In genomic region chr8:122265522-122265921, GRCm38 (mm10) we compare ENCODE assay signal across 26 mouse cellular contexts. TPM values are rescaled to one million over a fixed set of nuclear protein-coding genes. Genes with fewer than 3 reads are reported as not detected.
A peak's percentile ranks its signal among the peaks of the same experiment; 100 is the strongest.
DNase-seq lines count a peak whose midpoint lies in the region; ATAC-seq and TF ChIP-seq lines count a peak whose summit lies in the region.
"Had no signal": no experiment of that assay in that cellular context is flagged by ENCODE, and none has a peak within 500 bp of the region (broad histone marks: within the 10 kb centered on the region; RNA-seq: fewer than 3 reads in every experiment).

No protein-coding gene starts in this region.

- no peaks in the 10 kb centered on the region for H3K27me3 ChIP-seq in cerebellum, adult 2 months (ENCODE audit: control insufficient read depth, insufficient read depth, low read length)
- peaks cover 93% of the 10 kb centered on the region for H3K27me3 ChIP-seq in hindbrain, embryonic 10.5 days (ENCODE audit: insufficient read depth, poor library complexity, severe bottlenecking)
- peaks cover 33% of the 10 kb centered on the region for H3K27me3 ChIP-seq in hindbrain, embryonic 13.5 days
- H3K27me3 ChIP-seq in limb, embryonic 11.5 days (ENCODE audit: control insufficient read depth, insufficient read depth, low read length), result 0 out of 2 replicates have a peak, but pooled peaks cover 2% of the 10 kb centered on the region
- H3K27me3 ChIP-seq: forebrain, embryonic 15.5 days; Patski had no signal

- ATAC-seq in cerebellum, adult (ENCODE audit: insufficient number of reproducible peaks, low FRiP score, low TSS enrichment), result no peak
- no peak for ATAC-seq in hindbrain, embryonic 13.5 days (ENCODE audit: low FRiP score)
- ATAC-seq in limb, embryonic 11.5 days (ENCODE audit: insufficient number of reproducible peaks, low FRiP score, low TSS enrichment, low read depth), result no peak
- ATAC-seq: forebrain, embryonic 15.5 days; hindbrain, embryonic 16.5 days; intestine, embryonic 15.5 days; Patski had no signal

- peak; percentile 26 for DNase-seq in cerebellum, adult 8-10 months
- DNase-seq in cerebellum, adult 2 months, result no peak
- DNase-seq in cerebellum, postnatal 10 days, result peak; percentile 59 to 67
- DNase-seq in hindbrain, embryonic 10.5 days (ENCODE audit: low spot score), result no peak
- DNase-seq in limb, embryonic 11.5 days (ENCODE audit: low spot score), result no peak
- DNase-seq: adrenal gland, postnatal 10 days; adrenal gland, postnatal 36 days; B cell, adult 2 months; gastrocnemius, postnatal 25 days; heart, adult 2 months; heart, postnatal 14 days; heart, postnatal 4 days; kidney, adult 11 months; kidney, adult 8-10 months had no signal

- no peak for TF ChIP-seq CTCF in cerebellum, adult 2 months (IDR thresholded peaks at IDR 0.05; ENCODE audit: borderline replicate concordance, insufficient read depth, low read depth, low read length)

- H3K27ac ChIP-seq in cerebellum, adult 2 months (ENCODE audit: insufficient read depth, low read length), result no peak overlapping the region
- H3K27ac ChIP-seq in hindbrain, embryonic 10.5 days, result peak overlapping the region; percentile 16; the same call in 1 of the 2 replicates
- no peak overlapping the region for H3K27ac ChIP-seq in hindbrain, embryonic 13.5 days
- no peak overlapping the region for H3K27ac ChIP-seq in limb, embryonic 11.5 days (replicated peaks; ENCODE audit: low read depth, low read length)
- H3K27ac ChIP-seq: embryonic facial prominence, embryonic 12.5 days; embryonic facial prominence, embryonic 15.5 days; forebrain, embryonic 15.5 days; heart, adult 2 months; heart, embryonic 10.5 days; heart, embryonic 13.5 days; hindbrain, embryonic 12.5 days; intestine, embryonic 15.5 days had no signal

- H3K9ac ChIP-seq in hindbrain, embryonic 13.5 days, result no peak overlapping the region
- peak overlapping the region; percentile 22; the same call in 1 of the 2 replicates for H3K9ac ChIP-seq in limb, embryonic 11.5 days (ENCODE audit: low read length)
- H3K9ac ChIP-seq: embryonic facial prominence, embryonic 12.5 days; embryonic facial prominence, embryonic 15.5 days; forebrain, embryonic 15.5 days; heart, embryonic 13.5 days; hindbrain, embryonic 12.5 days; intestine, embryonic 15.5 days had no signal

- H3K4me3 ChIP-seq in cerebellum, adult 2 months (replicated peaks; ENCODE audit: insufficient read depth, low read depth, low read length), result no peak overlapping the region
- H3K4me3 ChIP-seq in hindbrain, embryonic 10.5 days, result no peak overlapping the region
- no peak overlapping the region for H3K4me3 ChIP-seq in hindbrain, embryonic 13.5 days
- no peak overlapping the region for H3K4me3 ChIP-seq in limb, embryonic 11.5 days (ENCODE audit: low read depth, low read length)
- H3K4me3 ChIP-seq: embryonic facial prominence, embryonic 12.5 days; embryonic facial prominence, embryonic 15.5 days; forebrain, embryonic 15.5 days; heart, adult 2 months; heart, embryonic 10.5 days; heart, embryonic 13.5 days; hindbrain, embryonic 12.5 days; intestine, embryonic 15.5 days had no signal

- WGBS in cerebellum, adult 2 months, result 61% methylated on average over 8 of the region's 8 CpGs
- WGBS in hindbrain, embryonic 10.5 days, result 89% methylated on average over 8 of the region's 8 CpGs
- 90% methylated on average over 8 of the region's 8 CpGs for WGBS in hindbrain, embryonic 13.5 days
- 78% methylated on average over 8 of the region's 8 CpGs for WGBS in limb, embryonic 11.5 days

- peaks cover 46% of the 10 kb centered on the region for H3K4me1 ChIP-seq in cerebellum, adult 2 months (ENCODE audit: control insufficient read depth, insufficient read depth, low read length)
- peaks cover 45% of the 10 kb centered on the region for H3K4me1 ChIP-seq in hindbrain, embryonic 10.5 days (replicated peaks)
- peaks cover 22% of the 10 kb centered on the region for H3K4me1 ChIP-seq in hindbrain, embryonic 13.5 days (replicated peaks)
- H3K4me1 ChIP-seq in limb, embryonic 11.5 days (ENCODE audit: control insufficient read depth, insufficient read depth, low read length), result no peaks in the 10 kb centered on the region

- no peak overlapping the region for H3K4me2 ChIP-seq in hindbrain, embryonic 13.5 days
- no peak overlapping the region for H3K4me2 ChIP-seq in limb, embryonic 11.5 days (ENCODE audit: low read depth, severe bottlenecking)
- H3K4me2 ChIP-seq: embryonic facial prominence, embryonic 12.5 days; embryonic facial prominence, embryonic 15.5 days; forebrain, embryonic 15.5 days; heart, embryonic 13.5 days; hindbrain, embryonic 12.5 days; intestine, embryonic 15.5 days had no signal

- TF ChIP-seq POLR2A in cerebellum, adult 2 months (IDR thresholded peaks at IDR 0.05; ENCODE audit: borderline replicate concordance, insufficient read depth, low read length), result no peak

- no peaks in the 10 kb centered on the region for H3K9me3 ChIP-seq in hindbrain, embryonic 10.5 days
- no peaks in the 10 kb centered on the region for H3K9me3 ChIP-seq in hindbrain, embryonic 13.5 days
- no peaks in the 10 kb centered on the region for H3K9me3 ChIP-seq in limb, embryonic 11.5 days (ENCODE audit: control insufficient read depth, low read length)
- H3K9me3 ChIP-seq: embryonic facial prominence, embryonic 12.5 days; embryonic facial prominence, embryonic 15.5 days; forebrain, embryonic 15.5 days; G1E; heart, embryonic 10.5 days; heart, embryonic 13.5 days; hindbrain, embryonic 12.5 days; intestine, embryonic 15.5 days had no signal

- H3K36me3 ChIP-seq in hindbrain, embryonic 10.5 days, result no peaks in the 10 kb centered on the region
- no peaks in the 10 kb centered on the region for H3K36me3 ChIP-seq in hindbrain, embryonic 13.5 days
- no peaks in the 10 kb centered on the region for H3K36me3 ChIP-seq in limb, embryonic 11.5 days (ENCODE audit: control insufficient read depth, insufficient read depth, low read length)
- H3K36me3 ChIP-seq: embryonic facial prominence, embryonic 12.5 days; forebrain, embryonic 15.5 days; G1E; heart, embryonic 10.5 days; heart, embryonic 13.5 days; hindbrain, embryonic 12.5 days; intestine, embryonic 15.5 days had no signal

RNA-seq across cellular contexts. Expression of gene Zfpm1, which starts 16.4 kb away (rescaled TPM):
- 19.6 and 20.1 TPM in 2 replicates for polyA plus RNA-seq in cerebellum, adult 2 months (2012; rRNA removed)
- polyA plus RNA-seq in hindbrain, embryonic 10.5 days (2016; fragmentation: Nextera tagmentation; extraction: Ambion mirVana), result 1.6 and 2.4 TPM in 2 replicates
- polyA plus RNA-seq in hindbrain, embryonic 13.5 days (2015; fragmentation: Nextera tagmentation; extraction: Ambion mirVana), result 1.4 and 1.5 TPM in 2 replicates
- polyA plus RNA-seq in limb, embryonic 11.5 days (2014; fragmentation: Nextera tagmentation; extraction: Ambion mirVana), result 1.3 and 1.4 TPM in 2 replicates

Comparison
In these comparisons a context has a peak if more than half of its experiments do, and no peak if none do; other contexts are left out.
1. DNase-seq: peak in cerebellum, adult 8-10 months (single experiment) and cerebellum, postnatal 10 days (2 of 2); none in cerebellum, adult 2 months (0 of 2), hindbrain, embryonic 10.5 days (single experiment) and limb, embryonic 11.5 days (single experiment).